Mouse (Mus musculus) bone marrow, adult 2 months (tissue): ENCODE data around the gene Zfp706.

Experiments used
- CTCF ChIP-seq: fragments of 200-500 bp; IDR thresholded peaks from 2 replicates; pipeline ENCODE4 v1.5.1; 2011; ENCODE audit warnings: low read length, control low read depth; ENCODE audit not compliant: control insufficient read depth, insufficient read depth
- POLR2A ChIP-seq: fragments of 200-500 bp; IDR thresholded peaks from 2 replicates; pipeline ENCODE4 v1.6.1; 2011; ENCODE audit warnings: low read depth, mild to moderate bottlenecking, control low read depth, low read length, borderline replicate concordance; ENCODE audit not compliant: control insufficient read depth

DNA sequence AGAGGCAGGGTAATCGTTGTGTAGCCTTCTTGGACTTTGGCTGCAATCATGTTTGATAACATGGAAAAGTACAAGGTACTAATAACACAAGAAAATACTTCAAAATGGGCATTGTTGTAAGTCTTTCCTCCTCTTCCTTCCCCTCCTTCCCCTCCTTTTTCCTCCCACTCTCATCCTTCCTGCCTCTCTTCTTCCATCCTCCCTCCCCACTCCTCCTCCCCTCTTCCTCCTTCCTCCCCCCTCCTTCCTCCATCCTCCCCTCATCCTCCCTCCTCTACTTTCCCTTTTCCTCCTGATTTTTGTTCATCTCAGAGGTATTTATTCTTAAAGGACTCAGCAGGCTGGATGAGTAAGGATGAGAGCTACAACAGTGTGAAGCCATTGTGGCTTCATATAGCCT is 39.3 kb downstream of the Zfp706 start:
- TF ChIP-seq CTCF (no peak), POLR2A (no peak)
